Mouse (Mus musculus) spleen, embryonic (tissue): ENCODE results near the gene Dtnbp1.

ENCODE experiments used
- CTCF ChIA-PET: fragments of 350-600 bp; sonication (Branson Sonifier 250); formaldehyde crosslinking; loops from one replicate; lab custom pipeline; 2022; lab: Charles Lee

Gene Dtnbp1

GRCm38 (mm10) chr13:44912851-44913250 is 89.1 kb downstream of the Dtnbp1 start:
- CTCF ChIA-PET, result no interaction called here

- CTCF ChIA-PET, result no interaction called here
These were observed 93.2 kb downstream of the Dtnbp1 start for GRCm38 (mm10) chr13:44908790-44909189.

GRCm38 (mm10) chr13:44907702-44908101 is 94.2 kb downstream of the Dtnbp1 start:
- CTCF ChIA-PET, result no interaction called here

GRCm38 (mm10) chr13:44906141-44906540 is 95.8 kb downstream of the Dtnbp1 start:
- CTCF ChIA-PET, result interaction anchor here (0.8 kb wide), 1 partner anchor 31 kb away, joined by 3 read pairs; no protein-coding TSS in a partner anchor

DNA sequence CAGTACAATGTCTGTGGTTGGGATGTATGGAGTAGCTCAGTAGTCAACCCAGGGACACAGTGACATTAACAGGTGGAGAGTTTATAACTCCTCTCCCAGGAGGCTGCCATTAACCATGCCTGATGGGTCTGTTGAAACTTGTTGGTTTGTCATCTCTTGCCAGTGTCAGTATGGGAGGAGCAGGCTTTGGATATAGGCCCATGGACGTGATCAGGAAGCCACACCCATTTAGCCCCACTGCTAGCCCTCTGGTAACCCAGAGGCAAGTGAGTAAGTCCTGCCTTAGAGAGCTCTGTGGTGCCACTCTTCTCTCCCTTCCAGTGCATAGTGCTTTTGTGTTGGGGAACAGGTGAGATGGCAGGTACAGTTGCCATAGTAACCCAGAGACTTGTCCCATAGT is 97.7 kb downstream of the Dtnbp1 start:
- CTCF ChIA-PET, result no interaction called here

GRCm38 (mm10) chr13:44903416-44903815 is 98.5 kb downstream of the Dtnbp1 start:
- CTCF ChIA-PET, result interaction anchor here (0.6 kb wide), 2 partner anchors 105 to 1123 kb away, joined by 3 to 9 read pairs; no protein-coding TSS in a partner anchor

DNA sequence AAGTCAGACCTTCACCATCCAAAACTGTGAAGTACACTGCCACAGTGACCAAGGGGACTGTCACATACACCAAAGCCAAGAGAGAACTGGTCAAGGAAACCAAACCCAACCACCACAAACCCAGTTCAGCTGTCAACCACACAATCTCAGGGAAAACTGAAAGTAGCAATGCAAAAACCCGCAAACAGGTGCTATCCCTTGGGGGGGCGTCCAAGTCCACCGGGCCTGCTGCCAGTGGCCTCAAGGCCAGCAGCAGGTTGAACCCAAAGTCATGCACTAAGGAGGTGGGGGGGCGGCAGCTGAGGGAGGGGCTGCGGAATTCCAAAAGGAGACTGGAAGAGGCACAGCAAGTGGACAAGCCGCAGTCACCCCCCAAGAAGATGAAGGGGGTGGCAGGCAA is 99.6 kb downstream of the Dtnbp1 start:
- CTCF ChIA-PET, result no interaction called here

DNA sequence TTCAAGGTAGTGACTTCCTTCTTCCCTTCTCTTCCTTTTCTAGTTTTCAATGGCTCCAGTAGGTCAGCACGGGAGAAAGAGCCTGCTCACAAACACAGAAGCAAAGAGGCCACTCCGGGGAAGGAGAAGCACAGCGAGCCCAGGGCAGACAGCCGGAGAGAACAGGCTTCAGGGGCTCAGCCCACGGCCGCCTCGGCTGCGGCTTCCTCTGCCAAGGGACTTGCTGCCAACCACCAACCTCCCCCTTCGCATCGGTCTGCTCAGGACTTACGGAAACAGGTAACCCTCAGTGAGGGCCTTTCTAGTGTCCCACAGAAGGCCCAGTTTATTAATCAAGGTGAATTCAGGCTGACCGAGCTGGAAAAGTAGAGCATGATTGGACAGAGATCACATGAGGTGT is 105.7 kb downstream of the Dtnbp1 start:
- CTCF ChIA-PET, result no interaction called here

DNA sequence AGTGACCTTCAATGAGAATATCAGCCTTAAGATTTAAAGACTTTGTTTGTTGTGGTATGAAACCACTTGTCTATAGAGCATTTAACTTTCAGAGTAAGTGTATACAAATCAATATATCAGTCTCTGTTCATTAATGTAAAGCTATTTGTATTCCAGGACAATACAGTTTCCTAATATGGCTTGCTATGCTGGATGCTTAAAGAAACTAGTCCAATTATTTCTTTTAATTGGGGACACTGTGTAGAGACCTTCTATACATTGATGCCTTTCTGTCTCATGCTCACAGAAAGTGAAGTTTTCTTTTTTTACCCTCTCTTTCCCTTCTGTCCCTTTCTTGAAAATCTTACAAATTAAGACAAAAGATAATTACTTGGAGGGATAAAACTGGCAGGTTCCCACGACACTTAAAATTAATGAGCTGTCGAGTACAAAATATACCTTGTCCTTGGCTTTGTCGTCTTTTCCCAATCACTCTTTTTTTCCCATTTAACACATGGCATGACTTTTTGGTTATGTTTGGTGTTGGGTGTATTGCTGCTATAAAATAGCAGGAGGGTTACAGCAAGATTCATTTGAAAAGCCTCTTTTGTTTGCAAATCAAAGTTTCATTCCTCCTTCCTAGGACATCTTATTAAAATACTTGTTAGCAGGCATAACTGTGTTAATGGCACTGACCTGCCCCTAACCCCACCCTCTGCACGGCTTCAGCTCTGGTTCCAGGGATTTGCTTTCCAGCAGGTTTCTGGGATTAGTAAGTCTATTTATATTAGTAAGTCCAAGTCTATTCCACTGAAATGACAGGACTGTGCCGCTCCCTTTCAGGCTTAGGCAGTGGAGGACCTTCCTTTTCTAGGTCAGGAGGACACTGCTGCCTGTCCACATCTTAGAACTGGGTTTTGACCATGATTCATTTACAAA is 109.9 kb downstream of the Dtnbp1 start:
- CTCF ChIA-PET, result no interaction called here

- CTCF ChIA-PET, result no interaction called here
These were observed 111.3 kb downstream of the Dtnbp1 start for GRCm38 (mm10) chr13:44890612-44891011.

- CTCF ChIA-PET, result no interaction called here
These were observed 115.7 kb downstream of the Dtnbp1 start for GRCm38 (mm10) chr13:44886221-44886620.

DNA sequence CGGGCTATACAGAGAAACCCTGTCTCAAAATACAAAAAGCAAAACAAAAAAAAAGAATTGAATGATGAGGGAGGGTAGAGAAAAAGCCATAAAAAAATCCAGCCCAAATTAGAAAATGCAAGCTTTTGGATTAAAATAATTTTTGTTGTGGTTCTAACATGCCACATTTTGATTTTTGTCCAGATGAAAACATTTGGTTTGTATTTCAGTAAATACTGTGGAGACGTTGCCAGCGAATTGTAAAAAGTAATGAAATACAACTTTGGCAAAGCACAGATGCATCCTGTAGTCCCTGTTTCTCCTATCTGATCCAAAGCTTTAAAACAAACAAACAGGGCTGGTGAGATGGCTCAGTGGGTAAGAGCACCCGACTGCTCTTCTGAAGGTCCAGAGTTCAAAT is 120.9 kb downstream of the Dtnbp1 start:
- CTCF ChIA-PET, result no interaction called here

DNA sequence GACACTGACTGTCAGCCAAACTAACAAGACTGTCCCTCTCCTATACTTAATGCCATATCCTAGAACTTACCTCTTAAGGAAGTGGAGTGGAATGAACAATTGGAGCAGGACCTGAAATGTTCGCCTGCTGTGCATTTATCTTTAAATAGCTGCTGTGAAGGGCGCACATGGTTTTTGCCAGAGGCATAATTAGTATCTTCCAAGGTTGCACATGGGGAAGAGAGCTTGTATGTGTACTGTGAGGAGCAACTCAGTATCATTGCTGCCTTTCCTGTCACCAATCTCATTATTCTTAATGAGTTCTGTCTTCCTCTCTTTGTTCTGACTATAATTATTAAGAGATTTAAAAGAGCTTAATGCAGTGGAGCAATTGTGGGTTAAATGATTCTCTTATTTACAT is 125.1 kb downstream of the Dtnbp1 start:
- CTCF ChIA-PET, result no interaction called here
